Mouse (Mus musculus) hindlimb bud, embryonic 11.5 days (tissue): ENCODE results near the gene Arhgef38.
A peak's percentile ranks its signal among the peaks of the same experiment; 100 is the strongest.

Source experiments
- DNase-seq: peaks from one replicate; pipeline ENCODE4 v3.0.0-alpha.2; 2012; ENCODE audit warnings: low read depth, low spot score; ENCODE audit errors: extremely low spot score

Gene Arhgef38

DNA sequence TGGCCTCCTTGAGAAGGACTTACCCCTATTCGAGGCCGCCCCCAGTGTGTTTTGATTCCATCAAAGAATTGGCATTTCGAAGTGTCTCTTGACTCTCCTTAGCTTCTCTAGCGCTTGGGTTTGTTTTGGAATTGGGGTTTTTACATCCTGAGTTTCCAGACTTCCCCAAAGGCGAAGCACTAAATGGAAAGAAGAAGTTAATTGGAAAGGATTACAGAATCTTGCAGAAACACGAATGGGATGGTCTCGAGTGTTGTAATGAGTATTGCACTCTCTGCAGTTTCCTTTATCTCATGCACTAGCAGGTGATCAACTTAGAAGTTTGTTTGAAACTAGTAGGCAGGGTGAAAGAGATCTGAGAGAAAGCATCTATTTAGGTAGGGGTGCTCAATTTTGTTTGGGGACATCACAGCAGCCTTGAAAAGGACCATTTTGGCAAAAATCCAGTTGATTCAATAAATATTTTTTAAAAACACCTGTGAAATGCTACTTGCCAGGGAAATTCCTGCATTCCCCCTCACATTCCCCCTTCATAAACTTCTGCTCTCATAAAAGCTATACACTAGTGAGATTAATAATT, 142.4 kb downstream of the Arhgef38 start:
- peak; percentile 26 for DNase-seq

DNA sequence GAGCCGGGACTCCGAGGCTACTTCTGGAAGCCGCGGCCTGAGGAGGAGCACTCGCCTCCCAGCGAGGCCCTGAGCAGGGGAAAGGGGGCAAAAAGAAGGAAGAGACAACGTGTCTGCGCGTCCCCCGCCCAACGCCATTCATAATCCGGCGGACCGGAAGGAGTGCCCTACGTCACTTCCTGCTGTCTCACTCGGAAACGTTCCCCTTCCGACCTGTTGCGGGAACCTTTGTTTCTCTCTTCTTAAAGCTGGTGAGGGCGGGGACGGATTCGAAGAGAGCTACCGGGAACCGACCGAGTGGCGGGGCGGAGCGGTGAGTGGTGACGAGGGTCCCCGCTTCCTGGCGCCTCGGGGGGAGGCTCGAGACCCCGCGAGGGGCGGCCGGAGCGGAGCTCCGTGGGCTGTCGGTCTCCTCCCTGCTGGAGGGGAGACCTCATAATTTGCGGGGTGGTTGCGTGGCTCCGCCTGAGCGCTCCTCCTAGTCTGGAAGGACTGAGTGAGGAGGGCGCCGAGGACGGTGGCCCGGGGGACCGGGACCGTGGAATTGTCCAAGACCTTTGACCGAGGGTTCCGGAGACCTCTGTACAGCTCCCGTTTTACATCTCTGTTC, 143.0 kb downstream of the Arhgef38 start, which contains the start of the genes Ints12 and Gstcd:
Ints12 (plus strand) TSS at position 177 of the 610 bp plus-strand sequence.
Gstcd (minus strand) TSS at position 370 of the 610 bp plus-strand sequence.
- DNase-seq: peak; percentile 94

DNA sequence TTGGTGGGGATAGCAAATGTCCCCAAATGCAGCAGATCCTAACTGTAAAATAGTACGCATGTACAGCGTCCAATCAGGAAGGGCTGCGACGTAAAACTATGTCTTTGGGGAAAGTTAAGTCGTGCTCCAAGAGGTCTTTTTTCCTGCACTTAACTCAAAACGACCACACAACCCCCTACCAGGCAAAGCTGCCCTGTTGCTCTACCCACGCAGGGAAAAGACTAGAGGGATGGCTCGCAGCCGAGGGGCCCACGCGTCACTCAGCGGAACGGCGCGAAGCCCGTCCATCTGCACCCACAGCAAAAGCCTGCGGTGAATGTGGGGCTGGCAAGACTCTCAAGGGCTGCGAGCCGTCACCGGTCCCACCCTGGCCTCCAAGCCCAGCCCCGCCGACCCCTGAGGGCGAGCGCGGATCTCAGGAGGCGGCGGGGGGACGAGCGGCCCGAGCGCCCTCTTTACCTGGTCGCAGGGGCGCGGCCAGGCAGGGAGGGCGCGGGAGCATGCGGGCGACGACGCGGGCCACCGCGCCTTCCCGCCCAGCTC, 143.6 kb downstream of the Arhgef38 start:
- peak; percentile 41 for DNase-seq

DNA sequence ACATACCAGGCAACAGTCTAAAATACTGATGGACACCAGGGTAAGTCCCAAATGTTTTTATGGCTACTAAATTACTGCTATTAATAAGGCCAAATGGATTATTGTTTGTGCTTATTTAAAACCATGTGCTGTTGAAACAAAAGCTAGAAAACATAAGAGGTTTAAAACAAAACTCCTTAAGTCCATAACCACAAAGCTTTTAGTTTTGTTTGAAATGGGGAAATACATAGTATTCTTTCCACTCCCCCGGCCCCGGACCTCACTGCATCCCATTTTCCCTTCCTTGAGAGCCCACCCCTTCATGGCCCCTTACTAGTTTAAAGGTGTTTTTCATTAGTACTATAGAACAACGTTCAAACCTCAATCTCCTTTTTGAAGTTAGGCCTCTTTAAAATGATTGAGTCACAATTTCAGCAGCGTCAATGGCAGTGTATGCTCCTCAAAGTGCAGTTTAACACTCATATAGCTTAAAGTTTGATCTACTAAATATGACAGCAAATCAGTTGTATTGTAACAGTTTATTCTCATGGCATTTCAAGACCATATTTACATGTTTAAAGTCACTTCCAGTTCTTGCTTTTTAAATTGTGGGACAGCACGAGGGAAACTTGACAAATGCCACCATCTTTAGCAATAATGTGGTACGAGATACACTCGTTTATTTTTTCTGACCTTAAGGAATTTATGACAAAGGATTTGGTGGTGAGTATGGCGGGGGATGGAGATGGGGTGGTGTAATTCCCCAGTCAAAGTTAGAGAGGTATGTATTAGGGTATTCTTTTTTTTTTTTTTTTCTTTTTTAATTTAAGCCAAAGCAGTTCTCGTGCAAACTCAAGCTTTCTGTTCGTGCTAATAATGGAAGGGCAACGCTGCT, 144.3 kb downstream of the Arhgef38 start:
- DNase-seq: peak; percentile 47

DNA sequence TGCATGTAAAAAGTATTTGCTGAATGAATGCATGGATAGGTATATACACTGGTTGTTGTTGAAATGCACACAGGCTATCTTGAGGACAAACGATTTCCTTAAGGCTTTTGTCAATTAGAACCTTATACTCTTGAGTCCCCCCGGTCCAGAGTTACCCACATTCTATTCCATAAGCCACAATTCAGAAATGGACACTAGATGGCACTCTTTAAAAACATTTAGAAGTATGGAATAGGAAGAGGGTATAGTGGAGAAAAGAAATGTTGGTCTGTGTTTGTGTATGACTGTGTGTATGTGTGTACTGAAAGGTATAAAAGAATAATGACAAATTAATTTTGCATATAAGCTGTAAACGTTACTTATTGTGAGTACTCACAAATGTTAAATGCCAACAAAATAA, 148.9 kb downstream of the Arhgef38 start:
- DNase-seq: peak; percentile 20

DNA sequence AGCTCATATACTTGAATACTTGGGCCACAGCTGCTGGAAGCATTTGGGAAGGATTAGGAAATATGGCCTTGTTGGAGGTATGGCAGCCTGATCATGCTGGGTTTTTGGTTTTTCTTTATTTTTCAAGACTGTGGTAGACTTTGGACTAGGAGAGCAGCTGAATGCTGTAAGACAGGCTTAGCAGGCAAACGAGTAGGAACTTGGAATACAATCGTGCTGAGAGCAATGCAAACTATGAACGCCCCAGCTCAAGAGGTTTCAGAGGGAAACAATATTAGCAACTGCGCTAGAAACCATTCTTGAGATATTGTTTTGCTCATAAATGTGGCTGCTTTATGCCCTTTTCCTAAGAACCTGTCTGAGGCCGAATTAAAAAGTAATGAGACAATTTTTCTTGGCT, 152.0 kb downstream of the Arhgef38 start:
- DNase-seq: no peak

GRCm38 (mm10) chr3:133075560-133075959, 159.2 kb downstream of the Arhgef38 start:
- DNase-seq: no peak
